Mouse (Mus musculus) midbrain, postnatal 0 days (tissue): ENCODE measurements around the gene 1700025F22Rik. TPM values are rescaled to one million over a fixed set of nuclear protein-coding genes. Genes with fewer than 3 reads are reported as not detected.
"Not testable (repeated sequence)": the region's sequence is repeated elsewhere in the genome, so short reads cannot be mapped to it uniquely, and the experiment has no call there.

Source experiments
- ATAC-seq: fragments of 200-750 bp; cut with Nextera tagmentation; 2 replicates; pipeline ENCODE4 v1.8.0; 2017; ENCODE audit warnings: moderate number of reproducible peaks, mild to moderate bottlenecking, moderate TSS enrichment, moderate library complexity; ENCODE audit not compliant: low FRiP score
- DNase-seq: peaks from one replicate; pipeline ENCODE4 v3.0.0-alpha.2; 2015; ENCODE audit warnings: low spot score
- H3K27ac ChIP-seq: fragments of 300-500 bp; sonication (generic); 2 replicates; pipeline ENCODE4 v1.5.1; 2014; ENCODE audit warnings: low read depth, mild to moderate bottlenecking, low read length, mixed read lengths
- H3K27me3 ChIP-seq: fragments of 300-500 bp; sonication (generic); 2 replicates; pipeline ENCODE4 v1.6.1; 2014; ENCODE audit warnings: low read length, control low read depth, mixed read lengths; ENCODE audit not compliant: insufficient read depth
- H3K36me3 ChIP-seq: fragments of 300-500 bp; sonication (generic); 2 replicates; pipeline ENCODE4 v1.6.1; 2014; ENCODE audit warnings: low read length, control low read depth, mixed read lengths; ENCODE audit not compliant: insufficient read depth
- H3K4me1 ChIP-seq: fragments of 300-500 bp; sonication (generic); 2 replicates; pipeline ENCODE4 v1.6.1; 2014; ENCODE audit warnings: mild to moderate bottlenecking, control low read depth, antibody characterized with exemption, low read length, mixed read lengths; ENCODE audit not compliant: insufficient read depth
- H3K4me2 ChIP-seq: fragments of 300-500 bp; sonication (generic); 2 replicates; pipeline ENCODE4 v1.6.1; 2014; ENCODE audit warnings: low read depth, mild to moderate bottlenecking, low read length, mixed read lengths; ENCODE audit not compliant: poor library complexity, severe bottlenecking
- H3K4me3 ChIP-seq: fragments of 300-500 bp; sonication (generic); 2 replicates; pipeline ENCODE4 v1.5.1; 2014; ENCODE audit warnings: low read depth, mild to moderate bottlenecking, low read length, moderate library complexity
- H3K9ac ChIP-seq: fragments of 300-500 bp; sonication (generic); replicated peaks from 2 replicates; pipeline ENCODE4 v1.6.1; 2014; ENCODE audit warnings: mild to moderate bottlenecking, low read length, moderate library complexity, mixed read lengths; ENCODE audit not compliant: poor library complexity, severe bottlenecking
- H3K9me3 ChIP-seq: fragments of 300-500 bp; sonication (generic); 2 replicates; pipeline ENCODE4 v1.6.1; 2016; ENCODE audit warnings: low read length, control low read depth
- CTCF ChIP-seq: IDR thresholded peaks from 2 replicates; pipeline ENCODE4 v1.5.1; 2016; ENCODE audit warnings: antibody characterized with exemption, mild to moderate bottlenecking
- WGBS: fragments of 180-500 bp; shearing (Covaris S2); extraction: QIAGEN DNeasy Blood & Tissue Kit; methylation state at CpG from one replicate; pipeline ENCODE4 v1.1.7; 2014; 5-methylcytosine and 5-hydroxymethylcytosine counted together
- polyA plus RNA-seq: library from polyadenylated mRNA; unstranded; fragments of >200 nt; fragmentation: Nextera tagmentation; extraction: Ambion mirVana; gene quantifications from 2 replicates; pipeline ENCODE4 v1.2.1, GENCODE M21; 2015
- total RNA-seq: library from RNA; depleted of rRNA; stranded (reverse); fragments of >200 nt; gene quantifications from 2 replicates; pipeline ENCODE4 v1.2.3, GENCODE M21; 2014; rRNA removed

Gene 1700025F22Rik
- total and polyA plus RNA-seq, 2 experiments from 2014 or later, result not detected

GRCm38 (mm10) chr19:11107746-11108145 is 57.4 kb downstream of the 1700025F22Rik start:
- no peak for TF ChIP-seq CTCF
- 91% methylated on average over 3 of the region's 3 CpGs for WGBS
- Histone ChIP-seq H3K4me3 (no peak overlapping the region), H3K27ac (no peak overlapping the region), H3K9ac (no peak overlapping the region), H3K4me1 (no peaks in the 10 kb centered on the region), H3K36me3 (no peaks in the 10 kb centered on the region), H3K9me3 (no peaks in the 10 kb centered on the region), H3K4me2 (no peak overlapping the region), H3K27me3 (no peaks in the 10 kb centered on the region)
- ATAC-seq, result no peak
- no peak for DNase-seq

- H3K27me3 ChIP-seq, result no peaks in the 10 kb centered on the region
- TF ChIP-seq CTCF, result no peak
- H3K9ac ChIP-seq, result no peak overlapping the region
- ATAC-seq (no peak), DNase-seq (no peak)
- no peak overlapping the region for H3K4me3 ChIP-seq
- no peaks in the 10 kb centered on the region for H3K36me3 ChIP-seq
- no peak overlapping the region for H3K4me2 ChIP-seq
- no peaks in the 10 kb centered on the region for H3K9me3 ChIP-seq
- 74% methylated on average over 1 of the region's 1 CpGs for whole genome bisulfite sequencing
- no peaks in the 10 kb centered on the region for H3K4me1 ChIP-seq
- H3K27ac ChIP-seq, result no peak overlapping the region
These were observed 63.2 kb downstream of the 1700025F22Rik start for GRCm38 (mm10) chr19:11101880-11102279.

DNA sequence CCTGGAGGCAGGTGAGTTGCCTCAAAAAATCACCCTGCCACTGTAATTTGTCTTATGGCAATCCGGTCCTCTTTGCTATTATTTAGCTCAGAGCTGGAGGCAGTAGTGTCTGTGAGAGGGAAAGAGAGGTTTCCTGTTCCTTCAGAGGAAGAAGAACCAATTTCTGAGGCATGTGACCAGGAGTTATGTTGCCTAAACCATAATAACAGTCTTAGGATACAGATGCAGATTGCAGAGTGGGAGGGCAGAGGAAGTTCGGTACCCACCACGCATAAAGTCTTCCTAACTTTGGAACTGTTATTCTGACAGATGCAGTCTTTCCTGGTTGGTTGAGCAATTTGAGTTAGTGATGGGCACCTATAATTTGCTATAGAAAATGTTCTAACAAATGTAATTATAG is 66.7 kb downstream of the 1700025F22Rik start:
- no peaks in the 10 kb centered on the region for H3K27me3 ChIP-seq
- DNase-seq (no peak), ATAC-seq (no peak)
- no peak overlapping the region for H3K4me3 ChIP-seq
- no peak overlapping the region for H3K9ac ChIP-seq
- no peaks in the 10 kb centered on the region for H3K4me1 ChIP-seq
- 79% methylated on average over 3 of the region's 3 CpGs for WGBS
- H3K36me3 ChIP-seq, result no peaks in the 10 kb centered on the region
- TF ChIP-seq CTCF, result no peak
- no peak overlapping the region for H3K4me2 ChIP-seq
- H3K27ac ChIP-seq, result no peak overlapping the region
- no peaks in the 10 kb centered on the region for H3K9me3 ChIP-seq

GRCm38 (mm10) chr19:11092131-11092530 is 73.0 kb downstream of the 1700025F22Rik start:
- not testable (repeated sequence) for H3K27me3 ChIP-seq, H3K27ac ChIP-seq, H3K36me3 ChIP-seq, ATAC-seq, DNase-seq, H3K9me3 ChIP-seq, H3K4me1 ChIP-seq, H3K9ac ChIP-seq
- Histone ChIP-seq H3K4me3 (peak overlapping the region; percentile 41), H3K4me2 (peak overlapping the region; percentile 58)
- WGBS, result 3% methylated on average over 50 of the region's 50 CpGs

Other genes with a start within 250 kb of the 1700025F22Rik start
- gene Zp1, start 244.7 kb downstream of the 1700025F22Rik start, total RNA-seq, result 0.14 and 0.82 TPM in 2 replicates
- 0.98 and 1.4 TPM in 2 replicates for gene Zp1, start 244.7 kb downstream of the 1700025F22Rik start, polyA plus RNA-seq
- 1.0 and 1.4 TPM in 2 replicates for gene Ptgdr2, start 228.2 kb downstream of the 1700025F22Rik start, total RNA-seq
- gene Ptgdr2, start 228.2 kb downstream of the 1700025F22Rik start, polyA plus RNA-seq, result 0.09 and 0.16 TPM in 2 replicates
- 6.5 and 6.7 TPM in 2 replicates for gene Ccdc86, start 216.1 kb downstream of the 1700025F22Rik start, total RNA-seq
- 13.1 and 13.5 TPM in 2 replicates for gene Ccdc86, start 216.1 kb downstream of the 1700025F22Rik start, polyA plus RNA-seq
- not detected in 2 replicates for gene Ms4a10, start 190.7 kb downstream of the 1700025F22Rik start, total RNA-seq
- not detected in 2 replicates for gene Ms4a10, start 190.7 kb downstream of the 1700025F22Rik start, polyA plus RNA-seq
- not detected in 2 replicates for gene Ms4a15, start 172.1 kb downstream of the 1700025F22Rik start, total RNA-seq
- gene Ms4a15, start 172.1 kb downstream of the 1700025F22Rik start, polyA plus RNA-seq, result 0.09 TPM in 1 of 2 replicates, not detected in the other
- not detected in 2 replicates for gene Ms4a18, start 147.3 kb downstream of the 1700025F22Rik start, total RNA-seq
- not detected in 2 replicates for gene Ms4a18, start 147.3 kb downstream of the 1700025F22Rik start, polyA plus RNA-seq
- not detected in 2 replicates for gene Ms4a8a, start 84.2 kb downstream of the 1700025F22Rik start, total RNA-seq
- gene Ms4a8a, start 84.2 kb downstream of the 1700025F22Rik start, polyA plus RNA-seq, result not detected in 2 replicates
- not detected in 2 replicates for gene 1700017D01Rik, start 34.4 kb downstream of the 1700025F22Rik start, total RNA-seq
- not detected in 2 replicates for gene 1700017D01Rik, start 34.4 kb downstream of the 1700025F22Rik start, polyA plus RNA-seq
- not detected in 2 replicates for gene Ms4a13, start 31.4 kb upstream of the 1700025F22Rik start, total RNA-seq
- gene Ms4a13, start 31.4 kb upstream of the 1700025F22Rik start, polyA plus RNA-seq, result not detected in 2 replicates
- not detected in 2 replicates for gene Ms4a12, start 67.1 kb upstream of the 1700025F22Rik start, total RNA-seq
- not detected in 2 replicates for gene Ms4a12, start 67.1 kb upstream of the 1700025F22Rik start, polyA plus RNA-seq
- not detected in 2 replicates for gene Ms4a1, start 100.9 kb upstream of the 1700025F22Rik start, total RNA-seq
- 0.07 TPM in 1 of 2 replicates, not detected in the other for gene Ms4a1, start 100.9 kb upstream of the 1700025F22Rik start, polyA plus RNA-seq
- not detected in 2 replicates for gene Ms4a5, start 118.6 kb upstream of the 1700025F22Rik start, total RNA-seq
- gene Ms4a5, start 118.6 kb upstream of the 1700025F22Rik start, polyA plus RNA-seq, result not detected in 2 replicates
- 0.11 TPM in 1 of 2 replicates, not detected in the other for gene Ms4a14, start 149.1 kb upstream of the 1700025F22Rik start, total RNA-seq
- gene Ms4a14, start 149.1 kb upstream of the 1700025F22Rik start, polyA plus RNA-seq, result 0.06 TPM in 1 of 2 replicates, not detected in the other
- gene Ms4a7, start 170.8 kb upstream of the 1700025F22Rik start, total RNA-seq, result 0.16 and 2.1 TPM in 2 replicates
- gene Ms4a7, start 170.8 kb upstream of the 1700025F22Rik start, polyA plus RNA-seq, result 1.9 and 2.5 TPM in 2 replicates
- 0.22 and 1.3 TPM in 2 replicates for gene Ms4a4a, start 210.2 kb upstream of the 1700025F22Rik start, total RNA-seq
- gene Ms4a4a, start 210.2 kb upstream of the 1700025F22Rik start, polyA plus RNA-seq, result 1.3 and 1.9 TPM in 2 replicates
- 0.47 TPM in 1 of 2 replicates, not detected in the other for gene Ms4a4c, start 239.4 kb upstream of the 1700025F22Rik start, total RNA-seq
- 0.20 TPM in 1 of 2 replicates, not detected in the other for gene Ms4a4c, start 239.4 kb upstream of the 1700025F22Rik start, polyA plus RNA-seq